Mouse (Mus musculus) layer of hippocampus, adult 9-11 months (tissue): Measurements from ENCODE around the gene Zfp986.
"Not testable (repeated sequence)": the region's sequence is repeated elsewhere in the genome, so short reads cannot be mapped to it uniquely, and the experiment has no call there.

ENCODE experiments used
- DNase-seq: peaks from one replicate; pipeline ENCODE4 v3.0.0; 2022

Zfp986 gene

DNA sequence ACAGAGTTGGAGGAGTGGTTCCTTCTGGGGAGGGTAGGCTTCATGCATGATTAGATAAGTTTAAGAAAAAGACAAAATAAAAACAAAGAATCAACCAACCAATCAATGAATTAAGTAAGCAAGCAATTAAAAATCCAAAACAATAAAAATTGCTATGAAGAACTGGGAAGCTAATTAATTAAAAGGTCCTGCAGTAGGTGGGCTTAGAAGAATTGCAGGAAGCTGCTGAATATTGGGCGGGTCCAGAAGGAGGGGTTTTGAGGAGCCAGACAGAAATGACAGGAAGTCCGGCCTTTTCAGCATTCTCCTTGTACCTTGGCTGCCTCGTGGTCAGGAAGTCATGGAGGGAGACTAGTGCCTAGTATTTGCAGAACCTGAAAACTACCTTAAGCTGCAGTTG, at the start of gene Zfp986:
Zfp986 (plus strand) TSS at position 301 of the 400 bp plus-strand sequence.
- not testable (repeated sequence) for DNase-seq

DNA sequence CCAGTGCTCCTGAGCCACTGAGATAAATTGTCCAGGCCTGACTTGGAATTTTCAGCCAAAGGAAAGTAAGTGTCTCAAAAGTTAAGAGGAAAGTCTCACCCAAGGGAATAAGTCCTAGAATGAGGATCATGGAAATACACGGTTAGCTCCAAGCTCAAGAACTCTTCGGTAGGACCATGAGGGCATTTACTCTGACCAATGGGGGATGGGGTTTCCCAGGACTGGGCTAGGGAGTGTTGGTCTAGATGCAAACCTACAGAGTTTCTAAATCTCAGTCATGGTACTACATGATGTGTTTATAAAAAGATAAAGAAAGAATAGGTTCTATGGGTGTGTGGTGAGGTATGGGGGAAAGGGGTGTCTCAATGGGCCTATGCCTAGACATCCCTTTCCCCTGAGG, 48.6 kb upstream of the Zfp986 start:
- DNase-seq, result not testable (repeated sequence)

- not testable (repeated sequence) for DNase-seq
Measured at GRCm38 (mm10) chr4:145825606-145826005, 43.0 kb upstream of the Zfp986 start.

DNA sequence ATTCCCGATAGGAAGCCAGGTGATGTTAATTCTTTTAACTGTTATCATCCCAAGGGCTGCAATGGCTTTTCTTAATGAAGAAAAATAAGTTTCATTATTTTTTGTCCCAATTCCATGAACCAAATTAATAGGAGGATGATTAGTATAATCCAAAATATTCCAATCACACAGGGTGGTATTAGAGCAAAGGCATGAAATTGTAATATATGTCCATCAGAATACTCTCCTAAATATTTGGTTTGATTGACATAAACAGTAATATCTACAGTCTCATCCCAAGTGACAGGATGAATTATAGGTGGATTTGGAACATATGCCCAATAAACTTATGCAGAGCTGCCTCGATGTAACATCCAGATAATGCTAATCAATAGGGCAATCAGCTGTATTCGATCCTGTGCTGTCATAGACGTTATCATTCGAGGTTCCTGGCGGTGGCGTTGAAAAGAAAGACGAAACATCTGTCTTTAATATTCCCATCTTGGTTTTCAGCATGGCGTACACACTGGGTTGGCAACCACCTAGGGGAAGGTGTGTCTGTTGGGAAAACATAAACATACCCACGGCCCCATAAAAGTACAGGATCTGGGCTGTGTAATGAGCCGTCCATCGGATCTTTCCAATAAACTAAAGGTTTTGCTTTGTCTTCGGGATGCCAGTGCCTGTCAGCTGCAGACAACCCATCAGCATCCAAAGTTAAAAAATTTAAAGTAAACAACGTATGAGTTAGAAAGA, 37.1 kb upstream of the Zfp986 start:
- DNase-seq, result not testable (repeated sequence)

- not testable (repeated sequence) for DNase-seq
Measured at GRCm38 (mm10) chr4:145836300-145836862, 32.2 kb upstream of the Zfp986 start.

DNA sequence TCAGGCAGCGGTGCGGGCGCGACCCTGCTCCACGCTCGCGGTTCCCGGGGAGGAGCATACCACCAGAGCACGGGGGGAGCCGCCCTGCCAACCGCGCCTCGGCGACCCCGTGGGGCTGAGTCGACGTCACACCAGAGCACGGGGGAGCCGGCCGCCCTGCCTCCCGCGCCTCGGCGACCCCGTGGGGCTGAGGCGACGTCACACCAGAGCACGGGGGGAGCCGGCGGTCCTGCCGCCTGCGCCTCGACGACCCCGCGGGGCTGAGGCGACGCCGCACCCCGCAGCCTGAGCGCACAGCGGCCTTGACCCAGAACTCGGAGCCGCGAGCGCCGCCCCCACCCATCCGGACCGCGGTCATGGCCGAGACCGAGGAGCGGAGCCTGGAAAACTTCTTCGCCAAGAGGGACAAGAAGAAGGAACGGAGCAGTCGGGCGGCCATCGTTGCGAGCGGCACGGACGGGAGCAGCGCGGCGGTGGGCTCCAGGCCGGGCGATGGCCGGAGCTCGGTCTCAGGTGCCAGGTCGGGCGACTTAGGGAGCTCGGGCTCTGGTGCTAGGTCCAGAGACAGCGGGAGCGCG, 31.6 kb upstream of the Zfp986 start:
- peak; percentile 2 for DNase-seq

DNA sequence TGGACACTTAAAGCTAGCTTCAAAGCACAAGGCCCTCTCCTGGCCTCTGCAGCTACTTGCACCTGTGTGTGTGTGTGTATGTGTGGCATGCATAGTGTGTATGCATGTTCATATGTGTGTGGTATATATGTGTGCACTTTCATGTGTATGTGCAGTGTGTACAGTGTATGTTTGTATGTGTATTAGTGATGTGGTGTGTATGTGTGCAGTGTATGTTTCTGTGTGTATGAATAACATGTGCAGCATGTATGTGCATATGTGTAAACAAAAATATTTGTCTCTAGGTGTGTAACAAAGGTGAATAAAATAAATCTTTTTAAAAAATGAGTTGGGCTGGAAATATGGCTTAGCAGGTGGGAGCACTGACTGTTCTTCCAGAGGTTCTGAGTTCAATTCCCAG, 21.8 kb upstream of the Zfp986 start:
- not testable (repeated sequence) for DNase-seq

GRCm38 (mm10) chr4:145848183-145848890, 20.3 kb upstream of the Zfp986 start:
- not testable (repeated sequence) for DNase-seq

DNA sequence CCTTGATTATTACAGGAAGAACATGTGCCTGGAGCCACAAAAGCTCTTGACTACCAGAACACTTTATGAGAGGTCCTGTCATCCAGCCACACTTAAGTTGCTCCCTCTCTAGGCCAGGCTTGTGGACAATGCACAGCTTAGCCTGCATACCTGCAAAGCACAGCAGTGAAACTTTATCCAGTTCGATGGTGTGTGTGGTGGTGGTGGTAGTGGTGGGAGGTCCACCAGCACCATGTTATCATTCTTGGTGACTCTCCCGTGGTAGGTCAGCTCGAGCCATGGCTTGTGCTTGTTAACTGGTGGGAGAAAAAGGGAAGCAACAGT, 19.7 kb upstream of the Zfp986 start:
- not testable (repeated sequence) for DNase-seq

DNA sequence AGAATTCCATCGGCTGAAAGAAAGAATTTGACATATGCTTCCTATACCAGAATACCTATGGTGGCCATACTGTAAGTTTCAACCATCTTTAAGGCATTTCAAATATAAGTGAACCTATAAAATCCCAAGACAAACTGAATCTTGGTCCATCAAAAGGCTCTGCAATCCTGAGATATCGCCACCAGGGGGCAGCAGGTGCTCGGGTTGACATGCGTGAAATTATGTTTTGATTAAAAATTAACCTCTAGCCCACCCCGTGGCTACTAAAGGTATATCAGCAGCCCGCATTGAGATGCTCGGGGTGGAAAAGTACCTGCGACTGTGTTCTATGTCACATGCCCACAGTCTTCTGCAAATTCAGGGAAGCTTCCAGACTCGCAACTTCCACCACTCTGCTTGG, 17.2 kb upstream of the Zfp986 start:
- not testable (repeated sequence) for DNase-seq

DNA sequence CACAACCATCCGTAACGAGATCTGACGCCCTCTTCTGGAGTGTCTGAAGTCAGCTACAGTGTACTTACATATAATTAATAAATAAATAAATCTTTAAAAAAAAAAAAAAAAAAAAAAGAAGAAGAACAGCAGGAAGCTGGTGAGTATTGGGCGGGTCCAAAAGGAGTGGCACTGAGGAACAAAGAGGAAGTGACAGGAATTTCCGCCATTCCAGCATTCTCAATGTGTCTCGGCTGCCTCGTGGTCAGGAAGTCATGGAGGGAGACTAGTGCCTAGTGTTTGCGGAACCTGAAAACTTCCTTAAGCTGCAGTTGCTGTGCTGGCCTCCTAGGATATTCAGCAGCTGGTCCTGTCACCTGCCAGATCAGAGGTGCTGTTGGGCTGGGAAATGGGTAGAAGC, 4.7 kb upstream of the Zfp986 start:
- DNase-seq, result not testable (repeated sequence)
